Mouse (Mus musculus) neural tube, embryonic 14.5 days (tissue): Measurements from ENCODE around the gene Phf21a. TPM values are rescaled to one million over a fixed set of nuclear protein-coding genes. Genes with fewer than 3 reads are reported as not detected.

Experiments
- ATAC-seq: fragments of 200-750 bp; cut with Nextera tagmentation; 2 replicates; pipeline ENCODE4 v1.8.0; 2017; ENCODE audit warnings: low read depth, mild to moderate bottlenecking, moderate TSS enrichment, moderate library complexity
- H3K27ac ChIP-seq: fragments of 300-500 bp; sonication (generic); 2 replicates; pipeline ENCODE4 v1.5.1; 2014; ENCODE audit warnings: low read depth, mild to moderate bottlenecking, control low read depth, low read length, moderate library complexity, mixed read lengths
- H3K27me3 ChIP-seq: fragments of 300-500 bp; sonication (generic); 2 replicates; pipeline ENCODE4 v1.6.1; 2014; ENCODE audit warnings: low read length; ENCODE audit not compliant: control insufficient read depth, insufficient read depth
- H3K36me3 ChIP-seq: fragments of 300-500 bp; sonication (generic); 2 replicates; pipeline ENCODE4 v1.6.1; 2014; ENCODE audit warnings: low read length, mixed read lengths; ENCODE audit not compliant: control insufficient read depth, insufficient read depth
- H3K4me1 ChIP-seq: fragments of 300-500 bp; sonication (generic); 2 replicates; pipeline ENCODE4 v1.6.1; 2014; ENCODE audit warnings: low read length; ENCODE audit not compliant: control insufficient read depth, insufficient read depth
- H3K4me2 ChIP-seq: fragments of 300-500 bp; sonication (generic); 2 replicates; pipeline ENCODE4 v1.6.1; 2014; ENCODE audit warnings: mild to moderate bottlenecking, low read depth, low read length, control low read depth
- H3K4me3 ChIP-seq: fragments of 300-500 bp; sonication (generic); 2 replicates; pipeline ENCODE4 v1.5.1; 2014; ENCODE audit warnings: low read depth, low read length, control low read depth, mixed read lengths
- H3K9ac ChIP-seq: fragments of 300-500 bp; sonication (generic); replicated peaks from 2 replicates; pipeline ENCODE4 v1.6.1; 2014; ENCODE audit warnings: low read depth, mild to moderate bottlenecking, control low read depth, low read length, mixed read lengths
- H3K9me3 ChIP-seq: fragments of 300-500 bp; sonication (generic); 2 replicates; pipeline ENCODE4 v1.6.1; 2016; ENCODE audit warnings: low read length; ENCODE audit not compliant: control insufficient read depth
- WGBS: fragments of 180-500 bp; shearing (Covaris S2); extraction: QIAGEN DNeasy Blood & Tissue Kit; methylation state at CpG from one replicate; pipeline ENCODE4 v1.1.7; 2014; 5-methylcytosine and 5-hydroxymethylcytosine counted together
- polyA plus RNA-seq: library from polyadenylated mRNA; unstranded; fragments of >200 nt; fragmentation: Nextera tagmentation; extraction: Ambion mirVana; gene quantifications from 2 replicates; pipeline ENCODE4 v1.2.1, GENCODE M21; 2014

Phf21a gene
- polyA plus RNA-seq, 1 experiment from 2014 or later, result 39.9 TPM

DNA sequence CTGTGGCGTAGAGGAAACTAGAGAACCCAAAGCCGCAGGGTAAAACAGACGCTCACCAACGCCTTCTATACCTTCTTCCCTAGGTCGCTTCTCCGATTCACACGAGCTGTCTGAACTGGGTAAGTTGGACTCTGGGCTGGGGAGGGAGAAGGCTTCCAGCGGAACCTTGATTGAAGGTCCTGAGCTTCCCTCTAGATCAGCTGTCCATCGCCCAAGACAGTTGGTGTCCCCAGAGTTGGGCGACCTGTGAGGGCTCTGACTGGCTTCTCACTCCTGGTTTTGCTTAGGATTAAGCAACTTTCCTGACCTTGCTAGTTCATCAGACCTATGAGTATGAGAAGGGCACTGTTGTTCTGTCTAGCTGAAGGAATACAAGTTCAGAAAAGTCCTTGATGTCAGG is 282.9 kb downstream of the Phf21a start:
- no peaks in the 10 kb centered on the region for H3K9me3 ChIP-seq
- ATAC-seq, result no peak
- H3K27me3 ChIP-seq, result peaks cover 6% of the 10 kb centered on the region; the same call in 1 of the 2 replicates
- peaks cover 11% of the 10 kb centered on the region for H3K4me1 ChIP-seq
- peak overlapping the region; percentile 61 for H3K4me3 ChIP-seq
- H3K27ac ChIP-seq, result no peak overlapping the region
- peaks cover 17% of the 10 kb centered on the region for H3K36me3 ChIP-seq
- 11% methylated on average over 10 of the region's 10 CpGs for WGBS
- H3K9ac ChIP-seq, result peak overlapping the region; percentile 74
- peak overlapping the region; percentile 84 for H3K4me2 ChIP-seq

DNA sequence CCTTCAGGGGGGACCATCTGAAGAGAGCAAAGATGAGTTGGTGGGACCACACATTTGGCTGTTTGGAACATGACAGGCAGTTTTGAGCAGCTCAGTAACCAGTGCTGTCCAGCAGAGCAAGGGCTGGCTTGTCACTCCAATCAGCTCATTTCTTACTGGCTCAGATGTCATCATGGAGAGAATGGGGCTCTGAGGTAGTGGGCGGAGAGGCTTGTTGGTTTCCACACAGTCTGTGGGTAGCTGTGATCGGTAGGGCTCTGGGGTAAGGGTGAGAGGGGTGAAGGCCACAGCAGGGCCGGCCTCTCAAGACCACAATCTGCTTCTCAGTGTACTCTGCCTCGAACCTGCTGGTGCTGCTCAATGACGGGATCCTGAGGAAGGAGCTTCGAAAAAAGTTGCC is 283.4 kb downstream of the Phf21a start:
- H3K9ac ChIP-seq, result peak overlapping the region; percentile 74; the same call in 1 of the 2 replicates
- ATAC-seq, result no peak
- peaks cover 11% of the 10 kb centered on the region for H3K4me1 ChIP-seq
- H3K4me2 ChIP-seq, result peak overlapping the region; percentile 84; the same call in 1 of the 2 replicates
- H3K27me3 ChIP-seq, result peaks cover under 1% of the 10 kb centered on the region; the same call in 1 of the 2 replicates
- no peak overlapping the region for H3K27ac ChIP-seq
- H3K36me3 ChIP-seq, result peaks cover 17% of the 10 kb centered on the region
- H3K9me3 ChIP-seq, result no peaks in the 10 kb centered on the region
- 81% methylated on average over 6 of the region's 6 CpGs for WGBS
- 0 out of 2 replicates have a peak overlapping the region, but pooled peaks have one; percentile 61 for H3K4me3 ChIP-seq

DNA sequence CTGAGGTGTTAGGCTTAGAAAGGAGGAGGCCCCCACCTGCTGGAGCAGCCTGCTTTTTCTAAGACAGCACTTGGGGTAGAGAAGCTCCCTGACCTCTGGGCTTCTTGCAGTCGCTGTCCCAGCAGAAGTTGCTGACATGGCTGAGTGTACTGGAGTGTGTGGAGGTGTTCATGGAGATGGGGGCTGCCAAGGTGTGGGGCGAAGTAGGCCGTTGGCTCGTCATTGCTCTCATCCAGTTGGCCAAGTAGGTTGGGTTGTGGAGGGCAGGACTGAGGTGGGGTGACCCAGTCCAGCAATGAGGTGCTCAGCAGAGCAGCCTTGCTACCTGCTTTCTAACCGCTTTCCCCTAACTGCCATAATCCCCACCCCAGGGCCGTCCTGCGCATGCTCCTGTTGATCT is 284.4 kb downstream of the Phf21a start:
- H3K27ac ChIP-seq, result no peak overlapping the region
- H3K4me1 ChIP-seq, result peaks cover 11% of the 10 kb centered on the region
- no peaks in the 10 kb centered on the region for H3K27me3 ChIP-seq
- no peak overlapping the region for H3K4me3 ChIP-seq
- H3K4me2 ChIP-seq, result no peak overlapping the region
- H3K9me3 ChIP-seq, result no peaks in the 10 kb centered on the region
- WGBS, result 92% methylated on average over 7 of the region's 7 CpGs
- no peak overlapping the region for H3K9ac ChIP-seq
- H3K36me3 ChIP-seq, result peaks cover 20% of the 10 kb centered on the region
- ATAC-seq, result no peak

DNA sequence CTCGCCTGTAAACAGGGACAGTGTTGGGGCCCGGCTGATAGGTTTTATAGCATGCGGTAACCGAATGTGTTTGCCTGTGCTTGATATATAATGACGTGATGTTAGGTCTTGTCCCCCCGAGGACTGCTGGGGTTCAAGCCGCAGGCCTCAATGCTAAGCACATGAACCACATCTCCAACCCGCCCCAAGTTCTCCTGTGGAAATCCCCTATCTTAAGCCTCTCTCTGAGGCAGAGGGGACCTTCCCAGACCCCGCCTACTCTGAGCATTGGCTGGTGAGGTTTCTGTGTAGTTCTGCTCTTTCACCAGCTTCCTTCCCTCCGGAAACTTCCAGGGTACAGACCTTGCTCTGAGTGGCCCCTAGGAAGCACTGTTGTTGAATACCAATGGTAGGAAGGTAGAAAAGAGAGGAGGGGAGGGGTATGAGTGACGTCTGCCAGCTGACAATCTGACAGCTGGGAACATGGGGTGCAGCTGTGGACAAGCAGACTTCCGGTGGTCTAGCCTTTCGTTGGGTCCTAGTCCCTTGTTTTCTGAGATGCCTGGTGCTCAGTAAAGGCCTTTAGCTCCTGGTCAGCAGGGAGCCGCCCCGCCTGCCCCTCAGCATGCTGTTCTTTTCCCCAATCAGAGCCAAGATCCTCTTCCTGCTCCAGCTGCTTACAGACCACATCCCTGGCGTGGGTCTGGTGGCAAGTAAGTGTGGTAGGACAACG is 287.0 kb downstream of the Phf21a start:
- no peak for ATAC-seq
- WGBS, result 85% methylated on average over 17 of the region's 17 CpGs
- Histone ChIP-seq H3K4me1 (peaks cover 11% of the 10 kb centered on the region), H3K4me2 (no peak overlapping the region), H3K36me3 (peaks cover 39% of the 10 kb centered on the region), H3K4me3 (no peak overlapping the region), H3K27me3 (no peaks in the 10 kb centered on the region), H3K9me3 (no peaks in the 10 kb centered on the region), H3K9ac (no peak overlapping the region), H3K27ac (no peak overlapping the region)

DNA sequence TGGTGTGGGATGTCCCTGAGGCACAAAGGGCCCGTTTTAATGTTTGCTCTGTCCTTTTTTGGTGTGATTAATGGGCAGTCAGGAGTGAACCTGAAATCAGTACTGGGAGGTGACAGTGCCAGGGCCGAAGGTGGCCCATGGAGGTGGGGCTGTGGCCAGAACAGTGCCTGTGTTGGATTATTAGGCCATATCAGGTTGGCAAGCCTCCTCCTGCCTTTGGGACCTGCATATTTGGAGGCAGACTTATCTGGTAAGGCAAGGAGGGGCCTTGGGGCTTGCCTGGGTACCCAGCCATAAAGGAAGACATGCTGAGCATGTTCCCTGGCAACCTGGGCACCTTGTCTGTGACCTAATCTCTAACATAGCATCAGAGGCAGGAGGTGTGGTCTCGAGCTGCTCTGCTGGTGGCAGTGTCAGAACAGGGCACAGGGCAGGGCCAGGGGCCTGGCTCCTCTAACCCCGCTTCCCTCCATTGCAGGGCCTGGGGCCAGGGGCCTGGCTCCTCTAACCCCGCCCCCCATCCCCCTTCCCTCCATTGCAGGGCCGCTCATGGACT is 287.7 kb downstream of the Phf21a start:
- Histone ChIP-seq H3K4me1 (peaks cover 11% of the 10 kb centered on the region), H3K27me3 (no peaks in the 10 kb centered on the region), H3K27ac (no peak overlapping the region), H3K4me2 (no peak overlapping the region), H3K4me3 (no peak overlapping the region), H3K36me3 (peaks cover 46% of the 10 kb centered on the region), H3K9me3 (no peaks in the 10 kb centered on the region), H3K9ac (no peak overlapping the region)
- no peak for ATAC-seq
- 79% methylated on average over 6 of the region's 6 CpGs for WGBS

GRCm38 (mm10) chr2:92381161-92381560 is 288.2 kb downstream of the Phf21a start:
- Histone ChIP-seq H3K27ac (no peak overlapping the region), H3K27me3 (no peaks in the 10 kb centered on the region), H3K4me3 (no peak overlapping the region), H3K36me3 (peaks cover 51% of the 10 kb centered on the region), H3K4me1 (peaks cover 5% of the 10 kb centered on the region), H3K9ac (no peak overlapping the region), H3K4me2 (no peak overlapping the region), H3K9me3 (no peaks in the 10 kb centered on the region)
- ATAC-seq, result no peak
- 92% methylated on average over 5 of the region's 5 CpGs for WGBS

DNA sequence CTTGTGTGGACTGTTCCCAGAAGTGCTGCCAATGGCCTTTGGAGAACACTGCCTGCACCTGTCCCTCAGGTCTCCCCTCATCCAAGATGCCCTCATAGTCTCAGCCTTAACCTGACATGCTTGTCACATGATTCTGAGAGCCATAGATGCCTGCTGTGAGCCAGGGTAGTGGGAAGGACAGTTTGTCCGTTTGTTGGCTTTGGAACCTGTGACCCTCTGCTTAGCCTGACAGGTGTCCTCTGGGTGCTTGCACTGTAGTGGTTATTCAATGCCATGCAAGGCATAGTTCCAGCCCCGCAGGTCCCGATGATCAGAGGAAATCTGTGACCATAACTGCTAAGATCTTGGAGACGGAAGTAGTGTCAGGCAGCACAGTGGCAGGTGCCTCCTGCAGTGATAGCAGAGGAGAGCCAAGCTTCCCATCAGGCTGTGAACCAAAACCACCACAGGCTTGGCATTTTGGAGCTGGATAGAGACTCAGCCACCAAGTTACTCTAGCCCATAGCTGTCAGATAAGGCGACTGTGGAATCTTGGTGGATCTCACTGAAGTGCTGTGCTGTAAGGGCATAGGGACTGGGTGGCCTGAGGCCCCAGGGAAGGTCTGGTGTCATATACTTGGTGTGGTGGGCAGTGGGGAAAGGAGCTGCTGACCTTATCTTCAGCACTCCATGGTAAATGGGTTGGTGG is 289.1 kb downstream of the Phf21a start, which contains the start of gene 1700029I15Rik:
1700029I15Rik (plus strand) TSS at position 638 of the 688 bp plus-strand sequence.
- H3K9me3 ChIP-seq, result no peaks in the 10 kb centered on the region
- no peak for ATAC-seq
- H3K36me3 ChIP-seq, result peaks cover 59% of the 10 kb centered on the region
- no peaks in the 10 kb centered on the region for H3K27me3 ChIP-seq
- H3K4me3 ChIP-seq, result no peak within 1 kb of the TSS
- no peak within 1 kb of the TSS for H3K27ac ChIP-seq
- H3K4me2 ChIP-seq, result no peak within 1 kb of the TSS
- 92% methylated on average over 5 of the region's 5 CpGs for WGBS
- H3K9ac ChIP-seq, result no peak within 1 kb of the TSS
- H3K4me1 ChIP-seq, result no peaks in the 10 kb centered on the region; the same call in 1 of the 2 replicates

GRCm38 (mm10) chr2:92382759-92383158 is 289.8 kb downstream of the Phf21a start:
- Histone ChIP-seq H3K4me1 (peaks cover 7% of the 10 kb centered on the region), H3K36me3 (peaks cover 63% of the 10 kb centered on the region), H3K4me2 (no peak overlapping the region), H3K27ac (no peak overlapping the region), H3K27me3 (no peaks in the 10 kb centered on the region), H3K4me3 (no peak overlapping the region), H3K9me3 (no peaks in the 10 kb centered on the region), H3K9ac (no peak overlapping the region)
- WGBS, result 85% methylated on average over 4 of the region's 4 CpGs
- ATAC-seq, result no peak

DNA sequence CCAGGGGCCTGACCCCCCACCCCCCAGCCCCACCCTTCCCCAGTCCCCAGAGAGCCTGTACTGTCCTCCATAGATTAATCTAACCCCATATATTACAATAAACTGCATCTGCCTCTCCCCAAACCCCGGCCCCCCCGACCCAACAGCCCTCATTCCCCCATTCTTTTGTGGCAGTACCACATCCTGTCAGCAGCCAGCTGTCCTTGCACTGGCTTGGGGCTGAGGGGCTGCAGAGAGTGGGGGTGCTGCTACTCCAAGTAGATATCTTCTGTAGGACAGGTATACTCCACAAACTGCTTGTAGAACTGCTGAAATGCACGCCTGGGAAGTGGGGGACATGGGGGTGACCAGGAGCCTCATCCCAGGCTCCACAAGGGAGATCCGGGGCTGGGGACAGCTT is 291.2 kb downstream of the Phf21a start:
- ATAC-seq, result no peak
- 72% methylated on average over 4 of the region's 4 CpGs for WGBS
- no peaks in the 10 kb centered on the region for H3K9me3 ChIP-seq

More for the DNA sequence above, 291.2 kb downstream of the Phf21a start:
- Histone ChIP-seq H3K27ac (no peak overlapping the region), H3K4me2 (no peak overlapping the region), H3K36me3 (peaks cover 54% of the 10 kb centered on the region), H3K27me3 (no peaks in the 10 kb centered on the region), H3K4me3 (no peak overlapping the region), H3K4me1 (peaks cover 16% of the 10 kb centered on the region), H3K9ac (no peak overlapping the region)
